Mouse (Mus musculus): ENCODE measurements around the gene Slc6a2.

The Slc6a2 gene

GRCm38 (mm10) chr8:92959779-92960178, at the start of gene Slc6a2:
Gene Slc6a2, plus strand, starts transcription at chr8:92960079.
- in situ Hi-C loops (cut with MboI, MseI) = no loop called here

- in situ Hi-C loops (cut with MboI, MseI) = no loop called here
Observed at GRCm38 (mm10) chr8:92911477-92911876, 48.4 kb upstream of the Slc6a2 start.

GRCm38 (mm10) chr8:92913396-92913795, 46.5 kb upstream of the Slc6a2 start:
- in situ Hi-C loops (cut with MboI, MseI) = no loop called here

- in situ Hi-C loops (cut with MboI, MseI) = no loop called here
Observed at GRCm38 (mm10) chr8:92916082-92916481, 43.8 kb upstream of the Slc6a2 start.

- in situ Hi-C loops (cut with MboI, MseI) = no loop called here
Observed at GRCm38 (mm10) chr8:92921768-92922167, 38.1 kb upstream of the Slc6a2 start.

GRCm38 (mm10) chr8:92928986-92929385, 30.9 kb upstream of the Slc6a2 start:
- in situ Hi-C loops (cut with MboI, MseI) = no loop called here

GRCm38 (mm10) chr8:92938056-92938455, 21.8 kb upstream of the Slc6a2 start:
- in situ Hi-C loops (cut with MboI, MseI) = no loop called here

- in situ Hi-C loops (cut with MboI, MseI) = no loop called here
Observed at GRCm38 (mm10) chr8:92949071-92949470, 10.8 kb upstream of the Slc6a2 start.

GRCm38 (mm10) chr8:92950639-92951371, 9.1 kb upstream of the Slc6a2 start:
- in situ Hi-C loops (cut with MboI, MseI) = no loop called here

GRCm38 (mm10) chr8:92954044-92954443, 5.8 kb upstream of the Slc6a2 start:
- in situ Hi-C loops (cut with MboI, MseI) = no loop called here

- in situ Hi-C loops (cut with MboI, MseI) = no loop called here
Observed at GRCm38 (mm10) chr8:92960451-92960911, 602 bp downstream of the Slc6a2 start.

GRCm38 (mm10) chr8:92961088-92961487, 1.2 kb downstream of the Slc6a2 start:
- in situ Hi-C loops (cut with MboI, MseI) = no loop called here

- in situ Hi-C loops (cut with MboI, MseI) = no loop called here
Observed at GRCm38 (mm10) chr8:92964556-92964955, 4.7 kb downstream of the Slc6a2 start.

- in situ Hi-C loops (cut with MboI, MseI) = no loop called here
Observed at GRCm38 (mm10) chr8:92972949-92973348, 13.1 kb downstream of the Slc6a2 start.

GRCm38 (mm10) chr8:92976656-92977055, 16.8 kb downstream of the Slc6a2 start:
- in situ Hi-C loops (cut with MboI, MseI) = no loop called here

- in situ Hi-C loops (cut with MboI, MseI) = no loop called here
Observed at GRCm38 (mm10) chr8:92982491-92982890, 22.6 kb downstream of the Slc6a2 start.

GRCm38 (mm10) chr8:92984376-92984775, 24.5 kb downstream of the Slc6a2 start:
- in situ Hi-C loops (cut with MboI, MseI) = no loop called here

- in situ Hi-C loops (cut with MboI, MseI) = no loop called here
Observed at GRCm38 (mm10) chr8:92996840-92997239, 37.0 kb downstream of the Slc6a2 start.

GRCm38 (mm10) chr8:92998600-92998999, 38.7 kb downstream of the Slc6a2 start:
- in situ Hi-C loops (cut with MboI, MseI) = no loop called here

GRCm38 (mm10) chr8:93010286-93010685, 50.4 kb downstream of the Slc6a2 start:
- in situ Hi-C loops (cut with MboI, MseI) = no loop called here

GRCm38 (mm10) chr8:93011439-93011838, 51.6 kb downstream of the Slc6a2 start:
- in situ Hi-C loops (cut with MboI, MseI) = no loop called here

- in situ Hi-C loops (cut with MboI, MseI) = no loop called here
Observed at GRCm38 (mm10) chr8:93012226-93012625, 52.3 kb downstream of the Slc6a2 start.

GRCm38 (mm10) chr8:93014300-93014699, 54.4 kb downstream of the Slc6a2 start:
- in situ Hi-C loops (cut with MboI, MseI) = no loop called here

GRCm38 (mm10) chr8:93021738-93022137, 61.9 kb downstream of the Slc6a2 start:
- in situ Hi-C loops (cut with MboI, MseI) = no loop called here

Measured in T-helper 2 cell (primary cell).